Comparison of ENCODE assay signal across 11 mouse cellular contexts in the genomic region with DNA sequence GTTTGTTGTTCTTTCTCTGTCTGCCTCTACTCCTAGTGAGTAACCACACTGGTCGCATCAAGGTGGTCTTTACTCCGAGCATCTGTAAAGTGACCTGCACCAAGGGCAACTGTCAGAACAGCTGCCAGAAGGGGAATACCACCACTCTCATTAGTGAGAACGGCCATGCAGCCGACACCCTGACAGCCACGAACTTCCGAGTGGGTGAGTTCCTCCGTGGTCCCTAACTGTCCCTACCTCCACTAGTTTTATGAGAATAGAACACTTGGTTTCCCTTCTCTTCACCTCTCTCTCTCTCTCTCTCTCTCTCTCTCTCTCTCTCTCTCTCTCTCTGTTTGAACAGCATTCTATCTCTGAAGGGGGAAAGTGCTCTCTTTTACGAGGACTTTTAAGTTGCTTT.
A peak's percentile ranks its signal among the peaks of the same experiment; 100 is the strongest.
DNase-seq lines count a peak whose midpoint lies in the region; ATAC-seq and TF ChIP-seq lines count a peak whose summit lies in the region.
"Had no signal": no experiment of that assay in that cellular context is flagged by ENCODE, and none has a peak within 500 bp of the region (broad histone marks: within the 10 kb centered on the region; RNA-seq: fewer than 3 reads in every experiment).

No protein-coding gene starts in this region.

- H3K36me3 ChIP-seq in embryonic facial prominence, embryonic 13.5 days: no peaks in the 10 kb centered on the region
- no peaks in the 10 kb centered on the region for H3K36me3 ChIP-seq in midbrain, postnatal 0 days (ENCODE audit: insufficient read depth, low read length)
- H3K36me3 ChIP-seq: forebrain, embryonic 12.5 days had no signal

- H3K4me3 ChIP-seq in gastrocnemius, adult 2 months: peak overlapping the region; percentile 62
- H3K4me3 ChIP-seq in left cerebral cortex, adult 2 months: peak overlapping the region; percentile 37
- peak overlapping the region; percentile 36 for H3K4me3 ChIP-seq in embryonic facial prominence, embryonic 13.5 days
- no peak overlapping the region for H3K4me3 ChIP-seq in midbrain, postnatal 0 days (ENCODE audit: low read depth, low read length)

- H3K9me3 ChIP-seq in embryonic facial prominence, embryonic 13.5 days: no peaks in the 10 kb centered on the region
- H3K9me3 ChIP-seq in midbrain, postnatal 0 days (ENCODE audit: low read length): no peaks in the 10 kb centered on the region
- H3K9me3 ChIP-seq: forebrain, embryonic 12.5 days had no signal

- DNase-seq in gastrocnemius, adult 2 months: no peak
- no peak for DNase-seq in gastrocnemius, postnatal 25 days
- DNase-seq in left cerebral cortex, adult 2 months (ENCODE audit: extremely low spot score in 1 of 2, low spot score in 2 of 2): no peak
- DNase-seq in left cerebral cortex, postnatal 10 days (ENCODE audit: extremely low spot score in 1 of 2, low spot score in 2 of 2): no peak
- DNase-seq in midbrain, postnatal 0 days (ENCODE audit: low spot score): no peak
- DNase-seq in kidney, adult 8-10 months: no peak
- no peak for DNase-seq in urinary bladder, postnatal 25 days (ENCODE audit: low spot score)
- DNase-seq: cerebellum, adult 9-10 months had no signal

- peaks cover 53% of the 10 kb centered on the region for H3K4me1 ChIP-seq in embryonic facial prominence, embryonic 13.5 days
- no peaks in the 10 kb centered on the region; the same call in 1 of the 2 replicates for H3K4me1 ChIP-seq in midbrain, postnatal 0 days (ENCODE audit: insufficient read depth, low read length)

- whole genome bisulfite sequencing in embryonic facial prominence, embryonic 13.5 days: 24% methylated on average over 8 of the region's 8 CpGs
- WGBS in midbrain, postnatal 0 days: 50% methylated on average over 8 of the region's 8 CpGs

- TF ChIP-seq CTCF in gastrocnemius, adult 2 months (IDR thresholded peaks at IDR 0.05): no peak
- TF ChIP-seq CTCF in left cerebral cortex, adult 2 months (IDR thresholded peaks at IDR 0.05): no peak
- no peak for TF ChIP-seq CTCF in midbrain, postnatal 0 days (IDR thresholded peaks at IDR 0.05)

- no peak for ATAC-seq in embryonic facial prominence, embryonic 13.5 days (ENCODE audit: insufficient number of reproducible peaks, insufficient read depth, low FRiP score, low TSS enrichment, low read depth)
- ATAC-seq in midbrain, postnatal 0 days (ENCODE audit: low FRiP score): no peak

- peak overlapping the region; percentile 61 for H3K4me2 ChIP-seq in embryonic facial prominence, embryonic 13.5 days
- peak overlapping the region; percentile 36 for H3K4me2 ChIP-seq in midbrain, postnatal 0 days (ENCODE audit: low read depth, low read length, poor library complexity, severe bottlenecking)

- H3K27me3 ChIP-seq in embryonic facial prominence, embryonic 13.5 days: no peaks in the 10 kb centered on the region
- no peaks in the 10 kb centered on the region for H3K27me3 ChIP-seq in midbrain, postnatal 0 days (ENCODE audit: insufficient read depth, low read length)
- H3K27me3 ChIP-seq: forebrain, embryonic 12.5 days; Patski had no signal

- H3K27ac ChIP-seq in gastrocnemius, adult 2 months: peak overlapping the region; percentile 62
- peak overlapping the region; percentile 70 for H3K27ac ChIP-seq in left cerebral cortex, adult 2 months
- H3K27ac ChIP-seq in embryonic facial prominence, embryonic 13.5 days: peak overlapping the region; percentile 76; the same call in 1 of the 2 replicates
- no peak overlapping the region for H3K27ac ChIP-seq in midbrain, postnatal 0 days (ENCODE audit: low read depth, low read length)
- H3K27ac ChIP-seq: forebrain, embryonic 12.5 days had no signal

- peak overlapping the region; percentile 66 for H3K9ac ChIP-seq in embryonic facial prominence, embryonic 13.5 days
- H3K9ac ChIP-seq in midbrain, postnatal 0 days (replicated peaks; ENCODE audit: low read length, poor library complexity, severe bottlenecking): no peak overlapping the region
- H3K9ac ChIP-seq: forebrain, embryonic 12.5 days had no signal

- intact Hi-C loops in gastrocnemius, adult 2 months (cut with DNase I): no loop called here
- intact Hi-C loops in left cerebral cortex, adult 2 months (cut with DNase I): loop anchor here (10.0 kb wide), 1 partner anchor 356 kb away; no protein-coding TSS in a partner anchor
- intact Hi-C loops in left cerebral cortex, postnatal 10 days (cut with DNase I): no loop called here
